Mouse (Mus musculus) MEL (cell line): Measurements from ENCODE around the gene Top1. TPM values are rescaled to one million over a fixed set of nuclear protein-coding genes. Genes with fewer than 3 reads are reported as not detected.

Source experiments
- DNase-seq: peaks from one replicate; pipeline ENCODE4 v3.0.0; 2011; ENCODE audit warnings: low read depth, low spot score
- H3K27ac ChIP-seq: 2 replicates; pipeline ENCODE4 v1.5.1; 2012; ENCODE audit warnings: low read depth, mild to moderate bottlenecking, control low read depth, low read length, moderate library complexity; ENCODE audit not compliant: control insufficient read depth
- H3K27me3 ChIP-seq, 2 experiments: fragments of 150-350 bp in 1 of 2; sonication (generic) in 1 of 2; 2 replicates each; pipeline ENCODE4 v1.6.1; 2012; ENCODE audit warnings: low read length in 2 of 2, mild to moderate bottlenecking in 2 of 2, improper control_type of control experiment in 1 of 2, moderate library complexity in 1 of 2; ENCODE audit not compliant: insufficient read depth in 2 of 2, control insufficient read depth in 1 of 2
- H3K36me3 ChIP-seq, 2 experiments: 2 replicates each; pipeline ENCODE4 v1.6.1; 2012 to 2014; ENCODE audit warnings: low read length in 2 of 2, improper control_type of control experiment in 1 of 2, inconsistent platforms in 1 of 2, mild to moderate bottlenecking in 1 of 2; ENCODE audit not compliant: insufficient read depth in 2 of 2, control insufficient read depth in 1 of 2
- H3K4me1 ChIP-seq, 2 experiments: fragments of 150-350 bp in 1 of 2; sonication (generic) in 1 of 2; 2 replicates each; pipeline ENCODE4 v1.6.1; 2012; ENCODE audit warnings: low read length in 2 of 2, improper control_type of control experiment in 1 of 2, mild to moderate bottlenecking in 1 of 2; ENCODE audit not compliant: insufficient read depth in 2 of 2, control insufficient read depth in 1 of 2
- H3K4me3 ChIP-seq, 2 experiments: fragments of 150-350 bp in 1 of 2; sonication (generic) in 1 of 2; 2 replicates each; pipeline ENCODE4 v1.5.1; 2012; ENCODE audit warnings: low read depth in 2 of 2, low read length in 2 of 2, mild to moderate bottlenecking in 2 of 2, moderate library complexity in 2 of 2, control low read depth in 1 of 2, improper control_type of control experiment in 1 of 2; ENCODE audit not compliant: control insufficient read depth in 1 of 2, insufficient read depth in 1 of 2
- H3K79me2 ChIP-seq: 2 replicates; pipeline ENCODE4 v1.6.1; 2012; ENCODE audit warnings: mild to moderate bottlenecking, low read length, moderate library complexity; ENCODE audit not compliant: control insufficient read depth, poor library complexity, insufficient read depth
- H3K9ac ChIP-seq: 2 replicates; pipeline ENCODE4 v1.6.1; 2012; ENCODE audit warnings: low read depth, mild to moderate bottlenecking, control low read depth, low read length, moderate library complexity; ENCODE audit not compliant: control insufficient read depth, poor library complexity, severe bottlenecking
- H3K9me3 ChIP-seq: fragments of 150-350 bp; sonication (generic); replicated peaks from 2 replicates; pipeline ENCODE4 v1.6.1; 2012; ENCODE audit warnings: mild to moderate bottlenecking, low read length, improper control_type of control experiment, moderate library complexity; ENCODE audit not compliant: insufficient read depth
- CTCF ChIP-seq, 3 experiments: IDR thresholded peaks in 2 of 3; conservative IDR thresholded peaks in 1 of 3; 2 replicates each; pipeline ENCODE4 v1.5.1; 2011 to 2012; ENCODE audit warnings: low read length in 3 of 3, low read depth in 2 of 3, mild to moderate bottlenecking in 2 of 3, improper control_type of control experiment in 1 of 3, inconsistent platforms in 1 of 3, mixed read lengths in 1 of 3, moderate library complexity in 1 of 3; ENCODE audit not compliant: control insufficient read depth in 1 of 3, insufficient read depth in 1 of 3, poor library complexity in 1 of 3, severe bottlenecking in 1 of 3
- HCFC1 ChIP-seq: IDR thresholded peaks from 2 replicates; pipeline ENCODE4 v1.6.1; 2012; ENCODE audit warnings: low read depth, mild to moderate bottlenecking, inconsistent platforms, low read length, improper control_type of control experiment, moderate library complexity
- MAZ ChIP-seq: IDR thresholded peaks from 2 replicates; pipeline ENCODE4 v1.6.1; 2012; ENCODE audit warnings: low read depth, mild to moderate bottlenecking, inconsistent platforms, low read length, improper control_type of control experiment
- MEF2A ChIP-seq: IDR thresholded peaks from 2 replicates; pipeline ENCODE4 v1.6.1; 2014; ENCODE audit warnings: low read depth, mild to moderate bottlenecking, inconsistent platforms, low read length, improper control_type of control experiment; ENCODE audit not compliant: poor library complexity, insufficient replicate concordance, severe bottlenecking; ENCODE audit errors: extremely low read depth
- MXI1 ChIP-seq: IDR thresholded peaks from 2 replicates; pipeline ENCODE4 v1.6.1; 2011; ENCODE audit warnings: mild to moderate bottlenecking, low read depth, low read length, improper control_type of control experiment
- MYC ChIP-seq: IDR thresholded peaks from 2 replicates; pipeline ENCODE4 v1.6.1; 2011; ENCODE audit warnings: low read depth, mild to moderate bottlenecking, low read length, improper control_type of control experiment, moderate library complexity
- NELFE ChIP-seq: IDR thresholded peaks from 2 replicates; pipeline ENCODE4 v1.6.1; 2011; ENCODE audit warnings: low read depth, low read length, improper control_type of control experiment
- NRF1 ChIP-seq: IDR thresholded peaks from 2 replicates; pipeline ENCODE4 v1.6.1; 2014; ENCODE audit warnings: low read depth, mild to moderate bottlenecking, inconsistent platforms, low read length, improper control_type of control experiment, moderate library complexity; ENCODE audit not compliant: poor library complexity, insufficient read depth, severe bottlenecking
- POLR2A ChIP-seq, 2 experiments: IDR thresholded peaks; 2 replicates each; pipeline ENCODE4 v1.6.1; 2011 to 2012; ENCODE audit warnings: low read length in 2 of 2, mild to moderate bottlenecking in 2 of 2, control low read depth in 1 of 2, improper control_type of control experiment in 1 of 2, low read depth in 1 of 2, moderate library complexity in 1 of 2; ENCODE audit not compliant: control insufficient read depth in 1 of 2, insufficient read depth in 1 of 2, poor library complexity in 1 of 2
- RAD21 ChIP-seq: IDR thresholded peaks from 2 replicates; pipeline ENCODE4 v1.6.1; 2011; ENCODE audit warnings: mild to moderate bottlenecking, low read depth, low read length, improper control_type of control experiment
- RCOR1 ChIP-seq: IDR thresholded peaks from 2 replicates; pipeline ENCODE4 v1.6.1; 2012; ENCODE audit warnings: low read depth, mild to moderate bottlenecking, inconsistent platforms, low read length, improper control_type of control experiment
- SIN3A ChIP-seq: IDR thresholded peaks from 2 replicates; pipeline ENCODE4 v1.6.1; 2012; ENCODE audit warnings: low read length, improper control_type of control experiment, inconsistent platforms
- SMC3 ChIP-seq: IDR thresholded peaks from 2 replicates; pipeline ENCODE4 v1.6.1; 2011; ENCODE audit warnings: low read depth, low read length, improper control_type of control experiment
- TCF12 ChIP-seq: IDR thresholded peaks from 2 replicates; pipeline ENCODE4 v1.6.1; 2014; ENCODE audit warnings: low read depth, mild to moderate bottlenecking, inconsistent platforms, low read length, improper control_type of control experiment, moderate library complexity
- UBTF ChIP-seq: IDR thresholded peaks from 2 replicates; pipeline ENCODE4 v1.6.1; 2012; ENCODE audit warnings: low read depth, mild to moderate bottlenecking, inconsistent platforms, low read length, improper control_type of control experiment, moderate library complexity, borderline replicate concordance; ENCODE audit not compliant: insufficient read depth
- USF1 ChIP-seq: IDR thresholded peaks from 2 replicates; pipeline ENCODE4 v1.6.1; 2014; ENCODE audit warnings: low read depth, mild to moderate bottlenecking, inconsistent platforms, low read length, improper control_type of control experiment, moderate library complexity
- USF2 ChIP-seq, 2 experiments: IDR thresholded peaks; 2 replicates each; pipeline ENCODE4 v1.6.1; 2011 to 2012; ENCODE audit warnings: improper control_type of control experiment in 2 of 2, low read length in 2 of 2, borderline replicate concordance in 1 of 2, inconsistent platforms in 1 of 2, low read depth in 1 of 2, mild to moderate bottlenecking in 1 of 2; ENCODE audit not compliant: insufficient read depth in 1 of 2
- ZC3H11A ChIP-seq: IDR thresholded peaks from 2 replicates; pipeline ENCODE4 v1.6.1; 2012; ENCODE audit warnings: low read depth, mild to moderate bottlenecking, inconsistent platforms, low read length, improper control_type of control experiment
- ZMIZ1 ChIP-seq: IDR thresholded peaks from 2 replicates; pipeline ENCODE4 v1.6.1; 2012; ENCODE audit warnings: low read depth, mild to moderate bottlenecking, inconsistent platforms, low read length, improper control_type of control experiment, moderate library complexity
- polyA plus RNA-seq, 2 experiments: library from polyadenylated mRNA; stranded (reverse) in 1 of 2; unstranded in 1 of 2; fragments of >175 nt in 1 of 2; fragments of >200 nt in 1 of 2; gene quantifications; 2 replicates each; pipeline versions ENCODE4 v1.2.1 to v1.2.4; 2012; ENCODE audit warnings: low replicate concordance in 2 of 2, low read depth in 1 of 2; ENCODE audit not compliant: insufficient read length in 2 of 2, insufficient read depth in 1 of 2, missing spikeins in 1 of 2
- total RNA-seq: library from RNA; depleted of rRNA; stranded (reverse); fragments of 300-350 nt; gene quantifications from 2 replicates; pipeline ENCODE4 v1.2.3, GENCODE M21; 2012

The Top1 gene
- total and polyA plus RNA-seq, 3 experiments, result 33.5 to 123 (median 73.3) TPM

GRCm38 (mm10) chr2:160729851-160730796 lies 84.4 kb downstream of the Top1 start:
- H3K27me3 ChIP-seq, result no peaks in the 10 kb centered on the region
- peaks cover 0 to 16% of the 10 kb centered on the region in 2 experiments; a peak in 3 of 4 replicates for H3K4me1 ChIP-seq
- H3K36me3 ChIP-seq, result peaks cover 0 to 7% of the 10 kb centered on the region in 2 experiments; a peak in 1 of 4 replicates
- no peak overlapping the region for H3K27ac ChIP-seq
- H3K79me2 ChIP-seq, result peaks cover 14% of the 10 kb centered on the region
- DNase-seq, result peak; percentile 70
- H3K9me3 ChIP-seq, result no peaks in the 10 kb centered on the region
- peak overlapping the region; percentile 73 to 94 for H3K4me3 ChIP-seq
- TF ChIP-seq ZC3H11A (peak; percentile 46), CTCF (IDR thresholded peaks at IDR 0.05 in 2 of 3, conservative IDR thresholded peaks at IDR 0.05 in 1 of 3; ENCODE audit: control insufficient read depth in 1 of 3, insufficient read depth in 1 of 3, low read depth in 2 of 3, low read length in 3 of 3, poor library complexity in 1 of 3, severe bottlenecking in 1 of 3) (peak; percentile 45 to 70 (median 54)), SIN3A (peak; percentile 50), SMC3 (peak; percentile 75), MEF2A (no peak), MXI1 (peak; percentile 59; the same call in 1 of the 2 replicates), RAD21 (peak; percentile 57), UBTF (no peak), USF1 (peak; percentile 48; the same call in 1 of the 2 replicates)
- TF ChIP-seq, all 39 proteins: peak for 7
- peak overlapping the region; percentile 67 for H3K9ac ChIP-seq

GRCm38 (mm10) chr2:160730797-160731116 lies 85.1 kb downstream of the Top1 start:
- Histone ChIP-seq H3K4me3 (peak overlapping the region; percentile 73 to 94), H3K27me3 (no peaks in the 10 kb centered on the region), H3K9ac (peak overlapping the region; percentile 67), H3K79me2 (peaks cover 16% of the 10 kb centered on the region), H3K4me1 (peaks cover 0 to 16% of the 10 kb centered on the region in 2 experiments; a peak in 3 of 4 replicates), H3K36me3 (peaks cover 0 to 7% of the 10 kb centered on the region in 2 experiments; a peak in 1 of 4 replicates), H3K9me3 (no peaks in the 10 kb centered on the region), H3K27ac (no peak overlapping the region)
- no peak for DNase-seq
- TF ChIP-seq MYC, result no peak

- H3K27ac ChIP-seq, result peak within 1 kb of the TSS; percentile 11; the same call in 1 of the 2 replicates
- peaks cover 16% of the 10 kb centered on the region for H3K79me2 ChIP-seq
- H3K27me3 ChIP-seq, result no peaks in the 10 kb centered on the region
- peak within 1 kb of the TSS; percentile 73 to 96 for H3K4me3 ChIP-seq
- H3K36me3 ChIP-seq, result peaks cover 0 to 7% of the 10 kb centered on the region in 2 experiments; a peak in 1 of 4 replicates
- H3K9me3 ChIP-seq, result no peaks in the 10 kb centered on the region
- peak within 1 kb of the TSS; percentile 87 for H3K9ac ChIP-seq
- no peak for TF ChIP-seq USF2 (IDR thresholded peaks at IDR 0.05; ENCODE audit: borderline replicate concordance in 1 of 2, insufficient read depth in 1 of 2, low read depth in 1 of 2, low read length in 2 of 2)
- TF ChIP-seq MAZ, result peak; percentile 68; the same call in 1 of the 2 replicates
- no peak for TF ChIP-seq HCFC1
- TF ChIP-seq NRF1, result peak; percentile 67
- TF ChIP-seq RCOR1, result no peak
- 0 out of 2 replicates have a peak, but pooled peaks have one; percentile 23 for TF ChIP-seq ZMIZ1
- TF ChIP-seq NELFE, result peak; percentile 42
- TF ChIP-seq TCF12, result 0 out of 2 replicates have a peak, but pooled peaks have one; percentile 14
- TF ChIP-seq POLR2A (IDR thresholded peaks at IDR 0.05; ENCODE audit: control insufficient read depth in 1 of 2, insufficient read depth in 1 of 2, low read depth in 1 of 2, low read length in 2 of 2, poor library complexity in 1 of 2), result peak in 1 of 2 experiments; percentile 48; a peak in 1 of 4 replicates
- no peak for TF ChIP-seq CTCF (IDR thresholded peaks at IDR 0.05 in 2 of 3, conservative IDR thresholded peaks at IDR 0.05 in 1 of 3; ENCODE audit: control insufficient read depth in 1 of 3, insufficient read depth in 1 of 3, low read depth in 2 of 3, low read length in 3 of 3, poor library complexity in 1 of 3, severe bottlenecking in 1 of 3)
- DNase-seq, result peak; percentile 94
- peaks cover 0 to 16% of the 10 kb centered on the region in 2 experiments; a peak in 3 of 4 replicates for H3K4me1 ChIP-seq
Observed at GRCm38 (mm10) chr2:160731117-160731838, 85.6 kb downstream of the Top1 start, which contains the start of gene Plcg1. Gene Plcg1 (plus strand): TSS chr2:160731300.
